Mouse (Mus musculus): Measurements from ENCODE around the gene Zfp870.

- TF ChIP-seq GATA1 (IDR thresholded peaks at IDR 0.05; ENCODE audit: low read length) (no peak), TAL1 (IDR thresholded peaks at IDR 0.05; ENCODE audit: low read length) (no peak)
These were observed 32.2 kb upstream of the Zfp870 start for GRCm38 (mm10) chr17:32923681-32924080.

Measured in erythroblast, embryonic 14.5 days (primary cell).